ENCODE assay signal across 8 mouse cellular contexts in genomic region chr2:27680058-27680457, GRCm38 (mm10). TPM values are rescaled to one million over a fixed set of nuclear protein-coding genes. Genes with fewer than 3 reads are reported as not detected.
DNase-seq lines count a peak whose midpoint lies in the region; ATAC-seq lines count a peak whose summit lies in the region.

No protein-coding gene starts in this region.

- H3K4me2 ChIP-seq in heart, embryonic 12.5 days: peak overlapping the region; percentile 89
- H3K4me2 ChIP-seq in embryonic facial prominence, embryonic 14.5 days (ENCODE audit: low read depth, low read length): peak overlapping the region; percentile 96
- peak overlapping the region; percentile 77 for H3K4me2 ChIP-seq in intestine, embryonic 15.5 days (replicated peaks)
- H3K4me2 ChIP-seq in liver, embryonic 16.5 days (ENCODE audit: low read depth, low read length): peak overlapping the region; percentile 86

- no peaks in the 10 kb centered on the region for H3K9me3 ChIP-seq in heart, embryonic 12.5 days (replicated peaks)
- H3K9me3 ChIP-seq in embryonic facial prominence, embryonic 14.5 days (ENCODE audit: control insufficient read depth, low read length): no peaks in the 10 kb centered on the region
- H3K9me3 ChIP-seq in intestine, embryonic 15.5 days: no peaks in the 10 kb centered on the region
- no peaks in the 10 kb centered on the region for H3K9me3 ChIP-seq in liver, embryonic 16.5 days (replicated peaks; ENCODE audit: control insufficient read depth, low read length)

- peak overlapping the region; percentile 30 for H3K4me3 ChIP-seq in heart, embryonic 12.5 days
- peak overlapping the region; percentile 88; the same call in 1 of the 2 replicates for H3K4me3 ChIP-seq in embryonic facial prominence, embryonic 14.5 days (ENCODE audit: low read depth, low read length)
- peak overlapping the region; percentile 16 for H3K4me3 ChIP-seq in intestine, embryonic 15.5 days (replicated peaks)
- no peak overlapping the region for H3K4me3 ChIP-seq in liver, embryonic 16.5 days (ENCODE audit: low read depth, low read length)

- WGBS in heart, embryonic 12.5 days: 37% methylated on average over 6 of the region's 6 CpGs
- 39% methylated on average over 4 of the region's 6 CpGs for whole genome bisulfite sequencing in embryonic facial prominence, embryonic 14.5 days
- 37% methylated on average over 6 of the region's 6 CpGs for WGBS in intestine, embryonic 15.5 days
- WGBS in liver, embryonic 16.5 days (ENCODE audit: insufficient replicate concordance): 41% methylated on average over 6 of the region's 6 CpGs

- H3K4me1 ChIP-seq in heart, embryonic 12.5 days (replicated peaks): peaks cover 74% of the 10 kb centered on the region
- peaks cover 63% of the 10 kb centered on the region for H3K4me1 ChIP-seq in embryonic facial prominence, embryonic 14.5 days (ENCODE audit: control insufficient read depth, insufficient read depth, low read length)
- H3K4me1 ChIP-seq in intestine, embryonic 15.5 days (replicated peaks): peaks cover 81% of the 10 kb centered on the region
- H3K4me1 ChIP-seq in liver, embryonic 16.5 days (ENCODE audit: control insufficient read depth, low read depth, low read length): peaks cover 47% of the 10 kb centered on the region

- no peaks in the 10 kb centered on the region for H3K36me3 ChIP-seq in heart, embryonic 12.5 days
- H3K36me3 ChIP-seq in embryonic facial prominence, embryonic 14.5 days (ENCODE audit: control insufficient read depth, insufficient read depth, low read length): no peaks in the 10 kb centered on the region
- no peaks in the 10 kb centered on the region for H3K36me3 ChIP-seq in intestine, embryonic 15.5 days
- H3K36me3 ChIP-seq in liver, embryonic 16.5 days (ENCODE audit: control insufficient read depth, insufficient read depth): no peaks in the 10 kb centered on the region

- H3K27ac ChIP-seq in heart, embryonic 12.5 days (ENCODE audit: poor library complexity, severe bottlenecking): peak overlapping the region; percentile 97
- peak overlapping the region; percentile 70 for H3K27ac ChIP-seq in embryonic facial prominence, embryonic 14.5 days (replicated peaks; ENCODE audit: low read depth, low read length)
- peak overlapping the region; percentile 38 for H3K27ac ChIP-seq in intestine, embryonic 15.5 days
- peak overlapping the region; percentile 42 for H3K27ac ChIP-seq in liver, embryonic 16.5 days (ENCODE audit: low read length)

- no peaks in the 10 kb centered on the region for H3K27me3 ChIP-seq in heart, embryonic 12.5 days (replicated peaks)
- H3K27me3 ChIP-seq in embryonic facial prominence, embryonic 14.5 days (replicated peaks; ENCODE audit: control insufficient read depth, insufficient read depth, low read length): no peaks in the 10 kb centered on the region
- no peaks in the 10 kb centered on the region for H3K27me3 ChIP-seq in intestine, embryonic 15.5 days (replicated peaks)
- peaks cover 8% of the 10 kb centered on the region; the same call in 1 of the 2 replicates for H3K27me3 ChIP-seq in liver, embryonic 16.5 days (ENCODE audit: control insufficient read depth, insufficient read depth, low read depth, low read length)

- no peak for ATAC-seq in heart, embryonic 12.5 days (ENCODE audit: insufficient number of reproducible peaks, low FRiP score)
- peak; percentile 34 for ATAC-seq in embryonic facial prominence, embryonic 14.5 days (ENCODE audit: low read depth)
- peak; percentile 49 for ATAC-seq in intestine, embryonic 15.5 days
- 0 out of 2 replicates have a peak, but pooled peaks have one; percentile 19 for ATAC-seq in liver, embryonic 16.5 days (ENCODE audit: low read depth)

- no peak for DNase-seq in heart, adult 8-10 months (ENCODE audit: low spot score)
- DNase-seq in embryonic facial prominence, embryonic 14.5 days (ENCODE audit: low spot score): no peak
- DNase-seq in right cerebral cortex, postnatal 25 days: no peak
- DNase-seq in right cerebral cortex, postnatal 14 days: no peak
- DNase-seq in ovary, postnatal 10 days (ENCODE audit: low spot score): no peak

- peak overlapping the region; percentile 75 for H3K9ac ChIP-seq in heart, embryonic 12.5 days
- peak overlapping the region; percentile 96 for H3K9ac ChIP-seq in embryonic facial prominence, embryonic 14.5 days (ENCODE audit: low read depth, low read length)
- peak overlapping the region; percentile 36 for H3K9ac ChIP-seq in intestine, embryonic 15.5 days
- H3K9ac ChIP-seq in liver, embryonic 16.5 days (ENCODE audit: low read depth, low read length): peak overlapping the region; percentile 13; the same call in 1 of the 2 replicates

RNA-seq across cellular contexts. Expression of gene Rxra, which starts 3.8 kb away (rescaled TPM):
- polyA plus RNA-seq in heart, embryonic 12.5 days (2016; fragmentation: Nextera tagmentation; extraction: Ambion mirVana): 7.8 and 8.6 TPM in 2 replicates
- 10 to 100 TPM; 50.5 to 61.2 (median 56.9) TPM for total RNA-seq in heart, adult 8-10 months (2022)
- polyA plus RNA-seq in embryonic facial prominence, embryonic 14.5 days (2014; fragmentation: Nextera tagmentation; extraction: Ambion mirVana): 11.3 and 11.5 TPM in 2 replicates
- polyA plus RNA-seq in intestine, embryonic 15.5 days (2015; fragmentation: Nextera tagmentation; extraction: Ambion mirVana): 11.7 and 12.5 TPM in 2 replicates
- 4.9 and 5.5 TPM in 2 replicates for polyA plus RNA-seq in liver, embryonic 16.5 days (2015; fragmentation: Nextera tagmentation; extraction: Ambion mirVana)

Comparison
In these comparisons a context has a peak if more than half of its experiments do, and no peak if none do; other contexts are left out.
1. H3K27ac ChIP-seq: peak in every context shown above with its lines; median percentile 97 in heart, embryonic 12.5 days; 70 in embryonic facial prominence, embryonic 14.5 days; 42 in liver, embryonic 16.5 days; 38 in intestine, embryonic 15.5 days.
2. H3K9ac ChIP-seq: peak in every context shown above with its lines; median percentile 96 in embryonic facial prominence, embryonic 14.5 days; 75 in heart, embryonic 12.5 days; 36 in intestine, embryonic 15.5 days; 13 in liver, embryonic 16.5 days.